Mouse (Mus musculus) lung, embryonic 14.5 days (tissue): Measurements from ENCODE around the gene Aig1. TPM values are rescaled to one million over a fixed set of nuclear protein-coding genes. Genes with fewer than 3 reads are reported as not detected.
A peak's percentile ranks its signal among the peaks of the same experiment; 100 is the strongest.

Experiments
- ATAC-seq: fragments of 200-750 bp; cut with Nextera tagmentation; 2 replicates; pipeline ENCODE4 v1.8.0; 2017; ENCODE audit warnings: mild to moderate bottlenecking, moderate TSS enrichment, moderate library complexity; ENCODE audit not compliant: insufficient read depth
- DNase-seq: peaks from one replicate; pipeline ENCODE4 v3.0.0-alpha.2; 2015
- H3K27ac ChIP-seq: fragments of 300-500 bp; sonication (generic); 2 replicates; pipeline ENCODE4 v1.5.1; 2014; ENCODE audit warnings: low read depth, mild to moderate bottlenecking, moderate library complexity
- H3K27me3 ChIP-seq: fragments of 300-500 bp; sonication (generic); 2 replicates; pipeline ENCODE4 v1.6.1; 2014; ENCODE audit warnings: low read length, control low read depth; ENCODE audit not compliant: insufficient read depth
- H3K36me3 ChIP-seq: fragments of 300-500 bp; sonication (generic); 2 replicates; pipeline ENCODE4 v1.6.1; 2014; ENCODE audit warnings: control low read depth; ENCODE audit not compliant: insufficient read depth
- H3K4me1 ChIP-seq: fragments of 300-500 bp; sonication (generic); 2 replicates; pipeline ENCODE4 v1.6.1; 2014; ENCODE audit warnings: antibody characterized with exemption, control low read depth; ENCODE audit not compliant: insufficient read depth
- H3K4me2 ChIP-seq: fragments of 300-500 bp; sonication (generic); 2 replicates; pipeline ENCODE4 v1.6.1; 2014; ENCODE audit warnings: mild to moderate bottlenecking
- H3K4me3 ChIP-seq: fragments of 300-500 bp; sonication (generic); 2 replicates; pipeline ENCODE4 v1.5.1; 2014; ENCODE audit warnings: low read depth, low read length
- H3K9ac ChIP-seq: fragments of 300-500 bp; sonication (generic); 2 replicates; pipeline ENCODE4 v1.6.1; 2014
- H3K9me3 ChIP-seq: fragments of 300-500 bp; sonication (generic); 2 replicates; pipeline ENCODE4 v1.6.1; 2016; ENCODE audit warnings: low read depth, low read length, control low read depth
- CTCF ChIP-seq: IDR thresholded peaks from 2 replicates; pipeline ENCODE4 v1.5.1; 2016; ENCODE audit warnings: antibody characterized with exemption, low read depth
- WGBS: fragments of 180-500 bp; shearing (Covaris S2); extraction: QIAGEN DNeasy Blood & Tissue Kit; methylation state at CpG from one replicate; pipeline ENCODE4 v1.1.7; 2014; 5-methylcytosine and 5-hydroxymethylcytosine counted together
- polyA plus RNA-seq: library from polyadenylated mRNA; unstranded; fragments of >200 nt; fragmentation: Nextera tagmentation; extraction: Ambion mirVana; gene quantifications from 2 replicates; pipeline ENCODE4 v1.2.1, GENCODE M21; 2014

The Aig1 gene
- polyA plus RNA-seq, 1 experiment from 2014 or later = 43.4 TPM

DNA sequence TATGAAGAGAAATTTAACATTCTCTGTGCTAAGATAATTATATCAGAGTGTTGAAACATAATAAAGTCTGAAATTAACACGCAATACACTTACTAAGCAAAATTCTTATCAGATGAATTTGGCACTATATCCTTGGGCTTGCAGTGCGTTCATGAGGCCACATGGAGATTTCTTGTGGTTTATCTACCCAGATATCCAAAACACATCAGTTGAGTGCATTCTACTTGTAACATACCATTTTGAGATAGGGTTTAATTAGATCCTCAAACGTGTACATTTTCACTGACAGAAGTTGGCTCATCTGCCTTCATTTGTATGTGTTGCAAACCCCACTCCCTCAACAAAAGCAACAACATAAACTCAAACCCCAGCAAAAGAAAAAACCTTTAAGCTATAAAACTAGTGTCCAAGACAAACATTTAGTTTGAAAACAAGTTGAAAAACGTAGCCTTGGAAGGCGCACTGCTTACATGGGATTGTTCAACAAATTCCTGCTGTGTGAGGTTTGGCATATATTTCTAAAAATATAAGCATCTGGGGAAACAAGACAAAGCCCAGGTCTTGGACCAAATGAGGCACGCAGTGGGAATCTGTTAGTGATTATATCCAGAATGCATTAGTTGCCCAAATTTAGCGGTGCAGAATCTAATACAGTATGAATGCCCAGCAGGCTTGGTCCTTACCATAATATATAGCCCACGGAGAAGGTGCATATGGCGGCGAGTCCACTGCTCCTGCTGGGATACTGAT lies 178.8 kb downstream of the Aig1 start:
- ATAC-seq (no peak), DNase-seq (no peak)
- no peaks in the 10 kb centered on the region for H3K27me3 ChIP-seq
- no peaks in the 10 kb centered on the region for H3K36me3 ChIP-seq
- H3K4me1 ChIP-seq = no peaks in the 10 kb centered on the region
- no peak overlapping the region for H3K4me3 ChIP-seq
- no peak overlapping the region for H3K27ac ChIP-seq
- H3K9me3 ChIP-seq = no peaks in the 10 kb centered on the region
- H3K9ac ChIP-seq = no peak overlapping the region
- 86% methylated on average over 10 of the region's 10 CpGs for WGBS
- TF ChIP-seq CTCF = no peak
- H3K4me2 ChIP-seq = no peak overlapping the region

DNA sequence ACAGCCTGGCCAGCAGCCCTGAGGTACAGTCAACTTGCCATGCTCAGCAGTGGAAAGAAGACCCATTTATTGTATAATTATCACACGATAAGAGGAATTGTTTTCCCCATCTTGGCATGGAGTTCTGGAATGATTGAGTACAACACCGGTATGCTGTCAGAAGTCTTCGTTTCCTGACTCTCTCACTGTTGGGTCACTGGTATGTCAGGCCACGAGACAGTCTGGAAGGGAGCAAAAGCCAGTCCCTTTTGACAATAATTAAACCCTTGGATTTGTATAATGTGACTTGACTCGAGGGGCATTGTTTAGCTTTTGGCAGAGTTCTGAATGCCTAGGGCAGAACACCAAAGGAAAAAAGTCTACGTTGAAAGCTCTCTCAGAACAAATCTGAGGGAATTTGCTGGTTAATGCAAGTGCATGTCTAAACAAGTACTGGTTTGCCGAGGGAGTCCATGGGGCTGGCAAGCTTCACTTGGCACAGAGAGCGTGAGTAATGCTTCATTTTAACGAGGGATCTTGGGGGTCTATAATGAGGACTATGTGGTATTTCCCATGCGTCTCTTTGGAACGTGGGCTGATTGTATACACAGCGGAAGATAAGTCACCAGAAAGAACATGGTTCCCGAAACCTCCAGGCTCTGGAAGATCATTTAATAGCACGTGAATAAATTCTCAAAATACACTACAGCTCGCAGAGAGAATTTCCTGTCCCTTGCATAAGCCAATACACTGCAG lies 180.2 kb downstream of the Aig1 start:
- H3K4me3 ChIP-seq = no peak overlapping the region
- H3K4me1 ChIP-seq = no peaks in the 10 kb centered on the region
- ATAC-seq (peak; percentile 68), DNase-seq (peak; percentile 51)
- no peak overlapping the region for H3K4me2 ChIP-seq
- no peaks in the 10 kb centered on the region for H3K27me3 ChIP-seq
- 50% methylated on average over 15 of the region's 15 CpGs for WGBS
- H3K9ac ChIP-seq = no peak overlapping the region
- no peaks in the 10 kb centered on the region for H3K9me3 ChIP-seq
- H3K36me3 ChIP-seq = no peaks in the 10 kb centered on the region
- no peak for TF ChIP-seq CTCF
- peak overlapping the region; percentile 13; the same call in 1 of the 2 replicates for H3K27ac ChIP-seq

DNA sequence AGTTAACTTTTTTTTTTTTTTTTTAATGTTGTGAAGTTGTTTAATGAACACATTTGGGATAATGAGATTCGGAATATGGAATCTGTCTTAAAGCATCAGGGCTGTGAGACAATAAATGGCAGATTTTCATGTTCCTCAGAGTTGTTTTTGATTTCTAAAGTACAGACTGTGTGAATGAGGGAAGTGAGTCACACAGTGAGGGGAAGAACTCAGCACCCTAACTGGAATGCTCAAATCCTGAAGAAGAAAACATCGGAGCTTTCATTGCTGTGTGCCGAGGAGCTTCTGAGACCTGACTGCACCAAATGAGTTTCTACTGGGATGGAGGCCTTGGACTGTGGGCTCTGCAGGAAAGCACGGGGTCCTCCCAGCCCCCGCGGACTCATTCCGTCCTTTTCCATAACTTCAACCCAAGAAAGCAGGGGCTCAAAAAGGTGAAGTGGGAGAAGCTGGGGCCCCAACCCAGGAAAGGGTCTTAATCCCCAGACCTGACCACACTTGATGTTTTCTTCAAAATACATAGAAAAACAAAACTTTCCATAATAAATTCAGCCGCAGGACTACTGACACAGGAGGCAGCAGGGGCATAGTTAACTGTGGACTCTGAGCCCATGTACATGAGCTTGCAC lies 181.5 kb downstream of the Aig1 start:
- 89% methylated on average over 8 of the region's 8 CpGs for WGBS
- Histone ChIP-seq H3K4me1 (no peaks in the 10 kb centered on the region), H3K9ac (no peak overlapping the region), H3K27ac (no peak overlapping the region), H3K4me2 (no peak overlapping the region), H3K9me3 (no peaks in the 10 kb centered on the region), H3K27me3 (no peaks in the 10 kb centered on the region), H3K36me3 (no peaks in the 10 kb centered on the region), H3K4me3 (no peak overlapping the region)
- no peak for TF ChIP-seq CTCF
- no peak for DNase-seq
- ATAC-seq = no peak

DNA sequence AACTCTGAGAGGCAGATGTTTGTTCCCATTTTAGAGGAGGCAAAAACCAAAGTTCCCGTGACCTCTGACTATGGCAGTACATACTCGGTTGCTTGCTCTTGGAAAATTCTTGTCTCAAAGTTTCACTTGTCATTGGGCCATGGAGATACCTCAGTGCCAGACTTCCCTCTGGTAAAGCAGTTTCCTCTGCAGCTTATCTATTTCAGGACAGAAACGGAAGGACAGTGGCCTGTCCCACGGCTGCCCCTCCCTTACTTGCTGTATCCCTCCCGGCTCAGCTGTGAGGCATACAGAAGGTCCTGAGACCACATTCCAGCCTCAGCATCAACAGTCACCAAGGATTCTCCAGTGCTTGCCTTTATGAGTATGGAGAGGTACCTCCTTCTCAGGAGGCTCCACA lies 182.7 kb downstream of the Aig1 start:
- TF ChIP-seq CTCF = no peak
- H3K27ac ChIP-seq = no peak overlapping the region

DNA sequence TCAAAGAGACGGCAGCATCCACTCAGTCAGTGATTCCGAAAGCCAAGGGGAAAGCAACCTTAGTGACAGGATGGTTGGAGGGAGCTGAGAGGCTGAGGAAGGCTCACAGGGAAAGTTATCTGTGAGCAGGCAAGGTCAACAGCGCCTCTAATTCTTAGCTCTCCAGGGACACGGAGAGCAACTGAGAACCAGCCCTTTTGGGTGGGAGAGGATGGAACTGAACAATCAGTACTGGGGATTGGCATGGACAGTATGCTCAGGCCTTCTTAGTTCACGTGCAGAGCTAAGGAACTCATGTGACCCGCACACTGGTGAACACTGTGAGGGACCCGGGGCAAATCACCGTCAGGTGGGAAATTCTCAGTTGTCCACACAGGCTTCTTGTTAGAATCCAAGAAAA lies 183.4 kb downstream of the Aig1 start:
- Histone ChIP-seq H3K4me1 (no peaks in the 10 kb centered on the region), H3K4me2 (no peak overlapping the region), H3K9ac (no peak overlapping the region), H3K4me3 (no peak overlapping the region), H3K27me3 (no peaks in the 10 kb centered on the region), H3K27ac (no peak overlapping the region), H3K9me3 (no peaks in the 10 kb centered on the region), H3K36me3 (no peaks in the 10 kb centered on the region)
- 87% methylated on average over 8 of the region's 8 CpGs for WGBS
- ATAC-seq (no peak), DNase-seq (no peak)
- no peak for TF ChIP-seq CTCF

More for the DNA sequence above, 182.7 kb downstream of the Aig1 start:
- WGBS = 52% methylated on average over 5 of the region's 5 CpGs
- no peaks in the 10 kb centered on the region for H3K36me3 ChIP-seq
- no peaks in the 10 kb centered on the region for H3K4me1 ChIP-seq
- ATAC-seq (no peak), DNase-seq (no peak)
- no peaks in the 10 kb centered on the region for H3K9me3 ChIP-seq
- no peaks in the 10 kb centered on the region for H3K27me3 ChIP-seq
- no peak overlapping the region for H3K4me3 ChIP-seq
- no peak overlapping the region for H3K9ac ChIP-seq
- H3K4me2 ChIP-seq = no peak overlapping the region

DNA sequence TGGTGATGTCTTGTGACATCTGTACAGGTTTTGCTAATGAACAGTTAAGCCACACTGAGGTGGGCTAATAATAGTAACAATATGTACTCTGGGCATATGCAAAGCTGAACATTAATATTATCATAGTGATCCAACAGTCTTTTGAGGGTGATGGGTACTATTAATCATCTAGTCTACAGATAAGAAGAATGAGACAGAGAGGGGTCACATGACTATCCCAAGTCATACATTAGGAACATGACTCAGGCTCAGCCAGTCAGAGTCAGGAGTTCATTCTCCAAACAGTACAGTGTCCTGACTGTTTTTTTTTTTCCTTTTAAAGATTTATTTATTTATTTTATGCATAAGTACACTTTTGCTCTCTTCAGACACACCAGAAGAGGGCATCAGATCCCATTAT lies 184.3 kb downstream of the Aig1 start:
- Histone ChIP-seq H3K4me1 (no peaks in the 10 kb centered on the region), H3K36me3 (no peaks in the 10 kb centered on the region), H3K9me3 (no peaks in the 10 kb centered on the region), H3K27ac (no peak overlapping the region), H3K4me2 (no peak overlapping the region), H3K9ac (no peak overlapping the region), H3K27me3 (no peaks in the 10 kb centered on the region), H3K4me3 (no peak overlapping the region)
- no peak for ATAC-seq
- no peak for TF ChIP-seq CTCF
- no peak for DNase-seq

DNA sequence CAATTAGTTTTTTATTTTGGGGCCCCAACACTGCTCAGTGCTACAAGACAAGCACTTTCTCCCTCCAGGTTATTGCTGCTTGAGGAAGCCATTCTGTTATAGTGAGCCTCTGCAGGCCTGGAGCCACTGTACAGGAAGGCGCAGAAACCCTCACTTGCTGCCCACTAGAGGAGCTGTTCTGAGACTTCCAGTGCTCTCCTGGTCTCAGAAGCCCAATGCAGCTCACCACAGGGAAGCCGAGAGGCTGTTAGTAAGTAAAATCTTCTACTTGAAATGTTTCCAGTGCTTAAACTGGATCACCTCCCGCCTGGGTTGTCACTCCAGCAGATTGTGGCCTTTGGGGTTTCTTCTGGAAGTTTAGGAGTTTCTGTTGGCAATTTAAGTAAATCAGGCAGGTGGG lies 186.2 kb downstream of the Aig1 start:
- WGBS = 58% methylated on average over 3 of the region's 3 CpGs
- H3K4me1 ChIP-seq = 0 out of 2 replicates have a peak, but pooled peaks cover 5% of the 10 kb centered on the region
- H3K4me3 ChIP-seq = no peak overlapping the region
- H3K9me3 ChIP-seq = no peaks in the 10 kb centered on the region
- no peak overlapping the region for H3K9ac ChIP-seq
- ATAC-seq (no peak), DNase-seq (peak; percentile 60)
- no peaks in the 10 kb centered on the region for H3K27me3 ChIP-seq
- H3K4me2 ChIP-seq = no peak overlapping the region
- peak; percentile 58 for TF ChIP-seq CTCF
- no peak overlapping the region for H3K27ac ChIP-seq
- H3K36me3 ChIP-seq = no peaks in the 10 kb centered on the region
